Mouse (Mus musculus): Measurements from ENCODE around the gene Wdr44.

DNA sequence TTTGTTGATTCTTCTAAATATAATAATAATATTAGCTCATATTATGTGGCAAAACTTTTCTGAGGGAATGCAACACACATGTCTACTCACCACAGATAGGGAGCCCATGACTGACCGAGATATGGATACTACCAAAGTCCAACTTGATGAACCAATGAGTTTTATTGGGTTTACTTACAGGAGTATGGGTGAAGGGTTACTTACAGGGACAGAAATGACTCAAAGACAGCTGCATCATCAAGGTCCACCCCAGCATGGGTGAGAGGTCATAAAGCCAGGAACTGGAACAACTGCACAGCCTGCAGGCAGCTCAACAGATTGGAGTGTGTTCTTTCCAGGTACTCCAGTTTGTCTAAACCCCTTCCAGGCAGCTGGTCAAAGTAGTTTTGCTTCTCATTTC is 44.5 kb upstream of the Wdr44 start:
- TF ChIP-seq CTCF (IDR thresholded peaks at IDR 0.05) (no peak), EP300 (IDR thresholded peaks at IDR 0.05) (no peak)
